Mouse (Mus musculus): Measurements from ENCODE around the gene Dusp16.

Dusp16 gene

GRCm38 (mm10) chr6:134793046-134793806 lies 801 bp upstream of the Dusp16 start:
- DNase-seq (ENCODE audit: low read depth, low spot score) = peak; percentile 24

GRCm38 (mm10) chr6:134791251-134792118 lies 940 bp downstream of the Dusp16 start:
- DNase-seq (ENCODE audit: low read depth, low spot score) = peak; percentile 69

GRCm38 (mm10) chr6:134789100-134789499 lies 3.3 kb downstream of the Dusp16 start:
- no peak for DNase-seq (ENCODE audit: low read depth, low spot score)

- no peak for DNase-seq (ENCODE audit: low read depth, low spot score)
These were observed 6.0 kb downstream of the Dusp16 start for GRCm38 (mm10) chr6:134786426-134786825.

GRCm38 (mm10) chr6:134782900-134783299 lies 9.5 kb downstream of the Dusp16 start:
- no peak for DNase-seq (ENCODE audit: low read depth, low spot score)

GRCm38 (mm10) chr6:134781494-134781913 lies 10.9 kb downstream of the Dusp16 start:
- no peak for DNase-seq (ENCODE audit: low read depth, low spot score)

- peak; percentile 56 for DNase-seq (ENCODE audit: low read depth, low spot score)
These were observed 12.4 kb downstream of the Dusp16 start for GRCm38 (mm10) chr6:134780024-134780423.

GRCm38 (mm10) chr6:134773961-134774360 lies 18.5 kb downstream of the Dusp16 start:
- DNase-seq (ENCODE audit: low read depth, low spot score) = no peak

GRCm38 (mm10) chr6:134773292-134773893 lies 19.0 kb downstream of the Dusp16 start:
- DNase-seq (ENCODE audit: low read depth, low spot score) = no peak

- DNase-seq (ENCODE audit: low read depth, low spot score) = no peak
These were observed 22.1 kb downstream of the Dusp16 start for GRCm38 (mm10) chr6:134770339-134770738.

GRCm38 (mm10) chr6:134764441-134765061 lies 27.9 kb downstream of the Dusp16 start:
- DNase-seq (ENCODE audit: low read depth, low spot score) = no peak

GRCm38 (mm10) chr6:134763436-134763835 lies 29.0 kb downstream of the Dusp16 start:
- no peak for DNase-seq (ENCODE audit: low read depth, low spot score)

- no peak for DNase-seq (ENCODE audit: low read depth, low spot score)
These were observed 30.6 kb downstream of the Dusp16 start for GRCm38 (mm10) chr6:134761808-134762207.

- no peak for DNase-seq (ENCODE audit: low read depth, low spot score)
These were observed 31.4 kb downstream of the Dusp16 start for GRCm38 (mm10) chr6:134760926-134761544.

GRCm38 (mm10) chr6:134756058-134756457 lies 36.4 kb downstream of the Dusp16 start:
- no peak for DNase-seq (ENCODE audit: low read depth, low spot score)

GRCm38 (mm10) chr6:134753858-134754257 lies 38.6 kb downstream of the Dusp16 start:
- no peak for DNase-seq (ENCODE audit: low read depth, low spot score)

- no peak for DNase-seq (ENCODE audit: low read depth, low spot score)
These were observed 39.0 kb downstream of the Dusp16 start for GRCm38 (mm10) chr6:134753412-134753811.

GRCm38 (mm10) chr6:134751883-134752647 lies 40.4 kb downstream of the Dusp16 start:
- DNase-seq (ENCODE audit: low read depth, low spot score) = peak; percentile 29

- no peak for DNase-seq (ENCODE audit: low read depth, low spot score)
These were observed 41.3 kb downstream of the Dusp16 start for GRCm38 (mm10) chr6:134751087-134751486.

- no peak for DNase-seq (ENCODE audit: low read depth, low spot score)
These were observed 44.3 kb downstream of the Dusp16 start for GRCm38 (mm10) chr6:134748126-134748525.

- DNase-seq (ENCODE audit: low read depth, low spot score) = no peak
These were observed 46.5 kb downstream of the Dusp16 start for GRCm38 (mm10) chr6:134745876-134746275.

All from CD4-positive, CD25-positive, alpha-beta regulatory T cell, adult 2 months (primary cell).